Mouse (Mus musculus): Measurements from ENCODE around the gene Trappc12.

DNA sequence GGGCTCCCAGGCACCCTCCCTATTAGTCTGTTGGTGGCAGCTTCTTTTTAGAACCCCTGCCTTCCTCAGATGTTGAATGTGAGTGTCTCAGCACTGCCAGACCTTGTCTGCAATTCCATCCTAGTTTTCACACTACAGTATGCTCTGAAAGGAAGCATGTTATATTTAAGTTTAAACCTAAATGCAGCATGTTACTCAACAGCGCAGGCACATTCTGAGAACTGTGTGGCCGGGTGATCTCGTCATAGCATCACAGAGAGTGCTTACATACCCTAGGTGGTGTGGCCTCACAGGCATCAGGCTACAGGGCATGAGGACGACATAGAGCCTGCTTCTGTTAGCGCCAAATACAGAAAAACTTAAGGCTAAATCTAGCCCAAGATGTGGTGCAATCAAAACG is 25.4 kb upstream of the Trappc12 start:
- no peak for TF ChIP-seq CTCF (IDR thresholded peaks at IDR 0.05)
- no peak for TF ChIP-seq EP300 (IDR thresholded peaks at IDR 0.05)

Measured in lung, postnatal 0 days (tissue).